Mouse (Mus musculus): Measurements from ENCODE around the gene Tbc1d21.
A peak's percentile ranks its signal among the peaks of the same experiment; 100 is the strongest.

Gene Tbc1d21

DNA sequence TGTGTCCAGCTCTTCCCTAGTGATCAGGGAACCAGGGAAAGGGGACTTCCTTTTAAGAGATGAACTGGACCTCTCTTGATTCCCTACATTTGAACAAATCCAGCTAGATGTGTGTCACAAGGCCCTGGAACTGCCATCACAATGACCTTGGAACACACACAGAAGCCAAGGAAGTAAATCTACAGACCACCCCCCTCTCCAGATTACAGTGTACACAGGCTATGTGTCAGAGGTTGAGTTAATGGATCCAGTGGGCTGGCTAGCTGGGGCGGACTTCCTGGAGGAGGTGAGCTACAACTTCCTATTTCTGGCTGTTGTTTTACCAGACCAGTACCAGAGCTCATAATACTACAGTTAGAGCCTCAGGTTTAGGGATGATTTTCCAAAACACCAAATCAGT, at the start of gene Tbc1d21:
Tbc1d21 (minus strand) TSS at position 101 of the 400 bp plus-strand sequence.
- no peak for DNase-seq

DNA sequence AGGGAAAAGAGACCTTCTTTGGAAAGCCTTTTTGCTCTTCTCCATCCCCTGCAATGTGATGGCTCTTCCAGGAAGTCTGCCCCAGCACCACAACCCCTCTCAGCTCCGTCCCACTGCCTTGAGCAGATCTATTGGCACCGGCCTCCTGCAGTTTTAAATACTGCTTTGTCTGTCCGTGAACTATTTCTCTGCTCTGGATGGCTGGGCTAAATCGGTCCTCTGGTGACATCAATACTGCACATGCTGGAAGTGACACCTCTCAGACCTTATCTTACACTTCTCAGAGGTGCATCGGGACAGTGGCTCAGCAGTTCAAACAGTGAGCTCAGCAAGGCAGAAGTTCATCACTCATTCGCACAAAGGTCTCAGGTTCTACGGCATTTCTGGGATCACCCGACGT, 41.3 kb upstream of the Tbc1d21 start:
- DNase-seq = no peak

DNA sequence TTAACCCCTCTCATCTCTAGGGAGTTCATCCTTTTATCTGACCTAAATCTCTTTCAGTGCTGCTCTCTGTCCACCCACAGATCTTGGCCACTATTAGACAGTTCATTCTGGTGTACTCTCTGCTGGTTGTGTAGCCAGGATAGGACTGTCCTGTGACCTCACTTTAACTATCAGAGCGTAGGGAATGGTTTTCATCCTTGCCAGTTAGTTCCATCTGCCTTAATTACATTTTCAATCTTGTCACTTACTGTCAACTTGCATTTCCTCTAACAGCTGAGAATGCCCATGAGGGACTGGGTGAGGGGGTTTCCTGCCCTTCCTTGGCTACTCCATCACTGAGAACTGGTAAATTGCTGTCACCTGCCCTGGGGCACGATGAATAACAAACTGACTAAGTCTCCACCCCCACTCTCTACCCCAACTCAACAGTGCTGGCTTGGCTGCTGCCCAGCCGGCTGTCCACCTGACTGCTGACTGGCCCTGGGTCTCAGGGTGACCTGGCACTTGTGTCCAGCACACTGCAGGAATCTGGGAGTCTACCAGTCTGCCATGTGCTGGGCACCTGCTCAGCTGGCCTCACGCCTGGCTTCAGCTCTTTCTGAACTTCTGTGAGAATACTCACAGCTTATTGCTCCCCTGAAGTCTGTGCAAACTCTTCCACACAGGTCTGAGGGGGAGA, 39.9 kb upstream of the Tbc1d21 start:
- no peak for DNase-seq

DNA sequence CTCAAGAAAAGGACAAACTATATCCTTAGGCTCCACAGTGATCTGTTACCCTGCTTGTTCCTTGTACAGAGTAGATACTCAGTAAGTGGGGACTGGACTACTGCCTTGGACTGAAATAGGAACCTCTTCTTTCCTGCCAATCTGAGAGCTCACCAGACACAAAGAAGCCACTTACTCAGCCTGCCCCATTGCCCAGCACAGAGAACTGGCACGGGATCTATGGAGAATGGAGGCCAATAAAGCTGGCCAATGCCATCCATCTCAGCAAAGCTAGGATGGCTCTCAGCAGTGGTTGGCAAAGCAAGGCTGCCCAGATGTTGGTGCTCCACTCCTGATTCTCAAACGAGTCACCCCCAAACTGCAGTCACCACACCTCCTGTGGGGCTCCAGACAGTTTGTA, 39.0 kb upstream of the Tbc1d21 start:
- DNase-seq = no peak

DNA sequence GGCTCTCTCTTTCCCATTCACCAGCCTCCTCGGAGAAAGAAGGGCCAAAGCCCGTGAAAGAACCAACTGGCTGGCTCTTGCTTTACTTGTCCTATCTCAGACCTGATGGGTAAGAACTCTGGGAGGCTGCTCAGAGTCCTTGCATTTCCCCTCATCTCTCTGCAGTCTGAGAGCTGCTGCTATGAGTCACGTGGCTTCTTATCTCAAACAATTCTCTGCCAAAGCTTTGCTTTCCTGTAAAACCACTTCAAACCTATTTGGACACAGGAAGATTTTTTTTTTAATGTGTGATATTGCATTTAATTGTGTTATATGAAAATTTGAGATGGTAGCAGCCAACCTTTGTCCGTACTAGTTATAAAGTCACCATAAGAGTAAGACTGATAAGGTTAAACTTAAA, 34.2 kb upstream of the Tbc1d21 start:
- no peak for DNase-seq

DNA sequence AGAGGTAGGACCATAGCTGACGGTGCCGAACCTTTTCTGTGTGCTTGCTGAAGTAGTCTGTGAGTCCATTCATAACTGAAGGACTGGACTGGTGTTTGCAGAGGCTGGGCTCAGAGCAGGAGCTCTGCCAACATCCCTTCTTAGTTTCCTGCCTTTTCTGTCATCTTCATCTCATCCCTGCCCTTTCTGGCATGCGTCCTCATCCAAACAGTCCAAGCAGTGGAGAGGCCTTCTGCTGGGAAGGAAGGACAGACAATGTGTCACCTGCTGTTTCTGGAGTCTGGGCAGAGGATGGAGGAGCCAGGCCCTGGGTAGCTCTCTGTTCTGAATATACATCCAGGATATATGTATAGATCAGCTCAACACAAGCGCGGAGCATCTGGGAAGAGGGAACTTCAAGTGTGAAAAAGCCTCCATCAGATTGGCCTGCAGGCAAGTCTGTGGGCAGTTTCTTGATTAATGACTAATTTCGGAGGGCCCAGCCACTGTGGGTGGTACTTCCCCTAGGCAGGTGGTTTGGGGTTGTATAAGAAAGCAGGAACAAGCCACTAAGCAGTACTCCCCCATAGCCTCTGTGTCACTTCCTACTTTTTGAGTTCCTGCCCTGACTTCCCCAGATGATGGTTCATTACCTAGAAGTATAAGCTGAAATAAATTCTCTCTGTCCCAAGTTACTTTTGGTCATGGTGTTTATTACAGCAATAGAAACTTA, 31.3 kb upstream of the Tbc1d21 start:
- DNase-seq = no peak

DNA sequence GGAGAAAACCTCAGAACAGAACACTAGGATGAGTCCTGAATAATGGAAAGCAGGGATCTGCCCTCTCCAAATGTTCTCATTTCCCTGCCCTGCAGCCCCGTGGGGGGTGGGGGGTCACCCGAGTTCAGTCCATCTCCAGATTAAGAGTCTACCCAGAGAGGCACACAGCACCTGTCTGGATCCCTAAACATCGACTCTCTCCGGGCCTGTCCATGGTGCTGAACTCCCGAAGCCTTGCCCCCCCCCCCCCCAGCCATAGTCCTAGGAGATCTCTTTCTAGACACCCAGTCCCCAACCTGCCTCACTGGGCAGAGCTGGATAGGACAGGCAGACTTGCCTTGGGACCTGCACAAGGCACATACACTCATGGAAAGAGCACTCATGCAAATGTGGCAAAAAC, 29.4 kb upstream of the Tbc1d21 start:
- DNase-seq = no peak

DNA sequence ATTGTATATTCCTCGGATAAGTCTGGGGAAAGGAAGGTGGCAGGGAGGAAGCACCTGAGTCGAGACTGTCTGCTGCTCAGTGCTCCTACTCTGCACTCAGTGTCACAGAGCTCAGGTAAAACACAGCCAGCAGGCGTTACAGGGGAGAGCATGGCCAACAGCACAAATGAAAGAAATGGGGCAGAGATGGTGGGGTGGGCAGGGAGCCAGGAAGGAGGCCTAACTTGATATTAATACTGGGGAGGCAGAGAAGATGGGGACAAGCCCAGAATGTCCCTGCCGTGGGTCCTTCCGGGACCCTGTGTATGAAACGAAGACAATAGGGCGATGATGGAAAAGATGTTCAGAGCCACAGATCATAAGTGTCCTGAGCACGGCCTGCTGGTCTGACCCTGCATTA, 24.4 kb upstream of the Tbc1d21 start:
- DNase-seq = no peak

DNA sequence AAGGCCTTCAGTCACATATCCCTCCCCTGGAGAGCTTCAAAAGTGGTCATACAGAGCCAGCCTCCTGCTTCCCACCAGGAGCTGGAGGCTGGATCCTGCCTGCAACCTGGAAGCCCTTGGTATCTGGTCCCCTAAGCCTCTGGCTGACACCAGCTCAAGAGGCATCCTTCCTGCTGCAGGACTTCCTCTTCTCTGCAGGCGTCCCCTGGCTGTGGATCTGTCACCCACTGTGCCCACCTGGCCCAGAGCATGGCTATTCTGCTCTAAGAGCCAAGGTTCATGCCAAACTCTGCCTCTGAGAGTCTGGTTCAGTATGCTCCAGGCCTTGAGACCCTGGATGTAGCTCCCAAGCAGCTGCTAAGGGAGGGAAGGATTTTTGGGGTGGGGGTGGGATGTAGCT, 23.6 kb upstream of the Tbc1d21 start:
- DNase-seq = no peak

DNA sequence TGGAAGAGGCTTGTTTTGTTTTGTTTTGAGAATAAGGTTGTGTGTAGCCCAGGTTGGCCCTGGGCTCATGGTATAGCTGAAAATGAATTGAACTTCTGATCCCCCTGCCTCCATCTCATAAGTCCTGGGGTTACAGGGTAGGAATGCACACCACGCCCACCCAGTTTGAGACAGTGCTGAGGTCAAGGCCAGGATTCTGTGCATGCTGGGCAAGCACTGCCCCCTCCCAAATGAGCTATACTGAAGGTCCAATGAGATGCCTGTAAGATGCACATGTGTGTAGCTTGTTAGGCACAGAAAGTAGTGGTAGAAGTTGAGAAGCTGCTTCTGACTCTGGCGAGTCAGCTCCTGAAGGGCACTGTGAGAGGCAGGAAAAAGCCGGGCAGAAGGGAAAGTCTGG, 18.1 kb upstream of the Tbc1d21 start:
- no peak for DNase-seq

DNA sequence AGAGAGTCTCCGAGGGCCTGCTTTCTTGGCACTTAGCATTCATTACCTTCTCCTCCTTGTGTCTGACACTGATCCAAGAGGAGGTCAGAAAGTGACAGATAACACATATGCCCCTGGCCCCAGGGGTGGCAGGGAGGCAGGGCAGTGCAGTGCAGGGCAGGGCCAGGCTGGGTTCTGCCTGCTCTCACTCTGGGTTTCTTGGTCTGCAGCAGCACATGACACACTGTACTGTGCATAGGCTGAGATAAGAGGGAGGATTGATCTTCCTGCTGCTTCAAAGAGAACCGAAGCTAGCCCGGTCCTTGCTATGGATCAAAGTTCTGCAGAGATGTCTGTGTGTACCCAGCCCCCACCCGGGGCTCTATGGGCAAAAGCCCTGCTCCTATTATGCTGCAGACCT, 8.6 kb upstream of the Tbc1d21 start:
- no peak for DNase-seq

DNA sequence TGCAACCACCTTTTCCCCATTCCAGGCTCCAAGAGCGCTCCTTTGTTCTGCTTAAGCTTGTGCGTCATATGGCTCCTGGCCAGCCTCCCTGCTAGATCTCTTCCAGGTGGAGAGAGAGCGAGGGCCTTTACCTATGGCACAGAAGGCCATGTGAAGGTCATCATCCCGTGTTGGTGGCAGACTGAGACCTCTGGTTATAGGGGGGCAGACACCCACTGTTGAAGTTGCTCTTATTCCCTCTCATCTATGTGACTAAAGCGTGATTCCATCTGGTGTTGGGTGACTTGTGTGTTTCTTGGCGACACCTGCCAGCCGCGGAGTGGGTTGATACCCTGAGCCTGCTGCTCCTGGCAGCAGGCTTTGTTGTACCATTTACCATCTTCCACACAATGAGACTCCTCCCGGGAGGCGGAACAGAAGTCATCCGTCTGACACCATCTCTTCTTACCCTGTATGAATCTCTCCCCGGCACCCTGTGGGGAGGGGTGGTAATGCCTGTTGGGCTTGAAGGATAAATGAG, 3.7 kb upstream of the Tbc1d21 start:
- DNase-seq = no peak

DNA sequence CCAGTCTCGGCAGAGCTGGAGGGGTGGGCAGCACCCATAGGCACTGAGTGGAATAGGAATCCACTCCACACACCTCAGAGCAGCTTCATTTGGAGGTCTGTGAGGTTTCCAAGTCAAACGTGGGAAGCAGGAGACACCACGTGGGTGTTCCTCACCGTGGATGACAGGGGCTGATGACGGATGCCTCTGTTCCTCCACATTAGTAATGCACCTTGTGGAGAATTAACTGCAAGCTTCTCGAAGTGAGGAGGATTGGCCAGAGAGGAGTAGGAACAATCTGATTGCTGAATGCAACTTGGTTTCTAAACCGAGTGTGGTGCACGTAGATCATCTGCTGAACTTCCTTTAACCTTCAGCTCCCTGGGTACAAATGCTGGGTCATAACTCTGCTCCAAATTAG, 1.7 kb upstream of the Tbc1d21 start:
- DNase-seq = no peak

DNA sequence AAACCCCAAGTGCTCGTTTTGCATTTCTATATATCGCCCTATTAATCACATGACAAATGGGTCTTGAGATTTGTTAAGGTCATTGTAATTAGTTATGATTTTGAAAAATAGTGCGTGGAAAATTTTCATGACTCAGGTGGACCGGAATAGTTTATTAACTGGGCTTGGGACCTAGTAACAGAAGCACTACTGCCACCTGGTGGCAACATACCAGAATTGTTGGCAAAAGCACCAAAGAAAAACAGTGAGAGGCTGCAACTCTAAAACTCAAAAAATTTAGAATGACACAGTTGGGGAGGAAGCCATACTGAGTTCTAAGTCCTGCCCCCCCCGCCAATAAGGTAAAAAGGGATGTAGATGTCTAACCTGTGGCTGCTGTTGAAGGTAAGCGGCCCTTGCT, 611 bp downstream of the Tbc1d21 start:
- DNase-seq = peak; percentile 21

DNA sequence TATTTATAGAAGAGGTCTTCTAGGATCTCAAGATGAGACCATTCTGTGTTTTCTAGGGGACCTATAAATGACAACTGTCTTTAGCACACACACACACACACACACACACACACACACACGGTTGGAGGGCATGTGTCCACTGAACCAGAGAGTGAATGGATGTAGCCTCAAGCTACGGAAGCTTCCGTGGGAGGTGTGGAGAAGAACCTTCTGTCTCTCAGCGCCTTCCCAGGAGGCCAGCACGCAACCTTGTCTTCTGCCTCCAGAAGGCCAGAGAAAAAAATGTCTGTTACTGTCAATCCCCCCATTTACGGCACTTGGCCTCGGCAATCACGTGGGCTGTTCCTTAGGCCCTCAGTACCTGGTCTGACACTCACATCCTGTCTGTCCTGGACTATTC, 5.9 kb downstream of the Tbc1d21 start:
- DNase-seq = no peak

DNA sequence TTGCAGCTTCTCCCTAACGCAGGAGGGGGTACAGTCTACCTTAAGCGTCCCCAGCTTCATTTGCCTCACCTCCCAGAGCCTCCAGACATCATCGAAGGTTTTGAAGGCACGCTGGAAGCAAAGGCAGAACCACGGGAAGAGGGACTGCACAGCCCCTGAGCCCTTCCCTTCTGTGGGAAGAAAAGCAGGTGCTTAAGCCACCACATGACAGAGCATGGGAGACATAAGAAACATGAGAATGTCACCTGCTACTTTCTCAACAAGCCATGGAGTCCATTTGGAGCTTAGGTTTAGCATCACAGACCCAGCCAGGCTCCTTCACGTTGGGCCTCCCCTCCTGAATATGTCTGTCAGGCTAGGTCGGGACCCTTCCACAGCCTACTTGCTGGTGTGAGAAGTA, 8.3 kb downstream of the Tbc1d21 start:
- no peak for DNase-seq

DNA sequence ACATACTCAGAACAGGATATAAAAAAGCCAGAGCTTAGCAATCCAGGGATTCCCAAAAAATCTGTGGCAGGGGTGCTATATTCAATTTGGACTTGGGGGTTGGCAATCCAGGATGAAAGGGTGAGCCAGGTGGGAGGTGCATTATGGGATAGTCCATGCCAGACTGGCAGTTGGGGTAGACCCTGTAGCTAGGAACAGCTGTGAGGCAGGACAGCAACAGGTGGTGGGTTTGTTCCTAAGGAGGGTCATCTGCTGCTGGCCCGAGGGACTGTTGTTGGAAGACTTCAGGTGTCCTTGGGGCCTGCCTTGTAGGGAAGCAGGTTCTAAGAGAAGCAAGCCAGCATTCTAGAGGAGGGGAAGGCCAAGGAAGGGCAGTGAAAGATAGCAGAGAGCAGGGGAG, 8.9 kb downstream of the Tbc1d21 start:
- no peak for DNase-seq

DNA sequence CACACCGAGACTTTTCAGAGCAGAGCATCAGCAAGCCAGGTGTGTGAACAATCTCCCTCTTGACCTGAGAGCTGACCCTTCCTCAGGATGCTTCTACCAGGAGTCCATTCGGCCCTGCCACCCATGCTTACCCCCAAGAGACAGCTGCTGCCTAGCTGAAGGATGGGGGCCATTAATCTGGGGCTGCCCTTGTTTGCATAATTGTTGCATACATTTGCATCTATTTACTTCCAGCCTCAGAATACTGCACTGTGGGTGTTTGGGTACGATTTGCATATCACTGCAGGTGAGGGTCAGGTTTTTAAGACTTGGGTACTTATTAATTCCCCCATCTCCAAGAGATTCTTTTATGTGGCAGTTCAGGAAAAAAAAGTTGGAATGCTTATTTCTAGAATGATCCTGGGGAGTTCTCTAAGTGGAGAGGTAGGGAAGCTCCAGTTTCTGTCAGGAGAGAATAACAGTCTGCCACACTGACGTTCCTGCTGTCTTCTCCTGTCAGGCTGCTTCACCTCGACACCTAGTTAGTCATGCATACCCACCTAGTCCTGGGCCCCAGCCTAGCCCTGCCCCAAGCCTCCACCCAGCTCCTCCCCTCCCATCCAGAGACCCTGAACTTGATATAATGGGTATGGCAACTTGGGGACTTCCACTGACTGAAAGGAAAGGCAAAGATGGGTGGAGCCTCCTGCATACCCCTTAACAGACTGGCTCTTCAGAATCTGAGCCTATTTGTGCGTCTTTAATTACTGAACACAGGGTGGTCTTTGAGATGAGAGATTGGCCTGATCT, 14.8 kb downstream of the Tbc1d21 start:
- no peak for DNase-seq

DNA sequence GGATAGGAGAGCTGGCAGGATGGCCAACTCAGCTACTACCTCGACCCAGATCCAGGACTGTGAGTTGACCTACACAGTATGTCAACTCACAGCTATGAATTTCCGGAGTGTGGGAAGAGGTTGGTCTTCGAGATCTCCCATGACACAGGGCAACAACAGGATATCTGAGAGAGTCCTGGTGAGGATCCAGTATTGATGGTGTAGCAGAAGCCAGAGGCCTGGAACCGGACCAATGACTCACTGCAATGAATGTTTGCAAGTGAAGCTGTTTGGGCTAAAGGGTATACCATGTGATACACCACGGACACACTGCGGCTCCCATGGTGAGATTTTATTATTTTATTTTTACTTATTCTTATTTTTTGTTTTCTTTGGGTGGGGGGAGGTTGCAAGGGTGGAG, 15.6 kb downstream of the Tbc1d21 start:
- DNase-seq = no peak

DNA sequence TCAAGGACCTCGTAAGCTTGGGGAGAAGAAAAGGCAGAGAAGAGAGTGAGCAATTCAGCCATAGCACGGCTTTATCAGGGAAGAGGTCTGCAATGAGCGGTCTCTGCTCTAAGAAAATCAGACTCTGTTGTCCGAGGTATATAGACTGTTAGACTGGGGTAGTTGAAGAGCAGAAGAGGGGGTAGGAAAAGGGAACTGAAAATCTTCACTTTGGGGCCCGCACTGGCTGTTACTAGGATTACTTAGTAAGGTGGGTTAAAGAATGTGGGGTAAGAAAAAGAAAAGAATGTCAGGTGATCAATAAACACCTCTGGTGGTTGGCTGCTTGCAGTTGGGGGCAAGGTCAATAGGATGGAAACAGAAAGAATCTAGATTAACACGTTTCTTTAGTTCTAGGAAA, 17.0 kb downstream of the Tbc1d21 start:
- DNase-seq = no peak

DNA sequence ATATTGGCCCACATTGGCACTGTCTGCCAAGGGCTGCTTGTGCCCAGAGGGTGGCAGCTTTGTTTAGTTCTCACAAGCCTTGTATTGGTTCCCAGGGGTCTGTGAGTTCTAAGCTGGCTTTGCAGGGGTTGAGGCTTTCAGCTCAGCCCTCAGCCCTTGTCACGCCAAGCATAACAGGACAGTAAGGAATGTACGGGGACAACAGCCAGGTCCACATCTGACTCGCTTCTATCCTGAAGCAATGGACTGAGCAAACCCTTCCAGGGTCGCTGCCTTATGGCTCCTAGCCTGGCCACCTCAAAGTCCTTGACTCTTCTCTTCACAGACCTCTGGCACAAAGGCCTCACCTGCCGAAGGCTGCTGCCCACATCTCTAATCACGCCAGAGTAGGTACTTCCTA, 22.5 kb downstream of the Tbc1d21 start:
- DNase-seq = no peak

DNA sequence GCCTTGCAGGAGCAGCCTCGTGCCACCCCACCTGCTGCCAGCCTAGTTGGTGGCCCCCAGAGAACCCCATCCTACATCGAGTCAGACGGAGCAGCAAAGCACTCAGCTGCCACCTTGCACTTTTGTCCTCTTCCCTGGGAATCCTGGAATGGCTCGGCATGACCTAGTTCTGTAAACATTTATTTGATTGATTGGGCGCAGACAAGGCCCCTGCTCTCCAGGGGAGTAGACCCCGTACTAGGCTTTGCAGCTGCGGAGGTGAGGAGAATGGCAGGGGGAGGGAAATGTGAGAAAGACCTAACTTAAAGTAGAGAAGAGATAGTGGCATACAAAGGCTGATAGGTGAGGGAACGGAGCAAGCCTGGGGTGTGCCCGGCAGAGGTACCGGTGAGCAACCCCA, 23.8 kb downstream of the Tbc1d21 start:
- no peak for DNase-seq

DNA sequence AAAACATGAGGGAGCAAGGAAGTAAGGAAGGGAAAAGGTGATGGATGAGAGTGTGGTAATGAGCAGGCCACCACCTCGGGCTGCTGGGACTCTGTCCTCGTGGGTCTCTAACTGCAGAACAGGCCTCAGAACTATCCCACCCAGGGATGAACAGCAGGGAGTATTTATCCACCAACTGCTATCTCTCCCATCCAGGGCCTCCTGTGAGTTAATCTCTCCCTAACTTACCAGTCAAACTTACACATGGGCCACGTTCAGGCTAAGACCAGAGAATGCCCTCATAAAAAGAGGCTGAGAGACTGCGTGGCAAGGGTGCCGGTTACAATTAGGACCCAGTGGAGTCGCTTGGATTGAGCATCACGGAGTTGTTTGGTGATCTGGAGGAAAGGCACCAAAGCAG, 24.3 kb downstream of the Tbc1d21 start:
- no peak for DNase-seq

DNA sequence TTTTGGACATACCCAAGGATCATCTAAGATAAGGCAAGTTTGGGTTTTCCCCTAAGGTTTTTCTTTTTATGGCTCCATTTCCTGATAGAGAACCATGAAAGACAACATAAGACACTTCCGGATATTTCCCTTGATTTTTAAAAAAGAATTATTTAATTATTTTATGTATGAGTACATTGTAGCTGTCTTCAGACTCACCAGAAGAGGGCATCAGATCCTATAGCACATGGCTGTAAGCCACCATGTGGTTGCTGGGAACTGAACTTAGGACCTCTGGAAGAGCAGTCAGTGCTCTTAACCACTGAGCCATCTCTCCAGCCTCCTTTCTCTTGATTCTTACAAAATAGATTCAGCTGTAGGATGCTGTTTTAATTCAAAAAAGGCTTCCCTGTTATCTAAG, 28.5 kb downstream of the Tbc1d21 start:
- DNase-seq = no peak
